Comparison of ENCODE assay signal across 8 mouse cellular contexts in the genomic region with DNA sequence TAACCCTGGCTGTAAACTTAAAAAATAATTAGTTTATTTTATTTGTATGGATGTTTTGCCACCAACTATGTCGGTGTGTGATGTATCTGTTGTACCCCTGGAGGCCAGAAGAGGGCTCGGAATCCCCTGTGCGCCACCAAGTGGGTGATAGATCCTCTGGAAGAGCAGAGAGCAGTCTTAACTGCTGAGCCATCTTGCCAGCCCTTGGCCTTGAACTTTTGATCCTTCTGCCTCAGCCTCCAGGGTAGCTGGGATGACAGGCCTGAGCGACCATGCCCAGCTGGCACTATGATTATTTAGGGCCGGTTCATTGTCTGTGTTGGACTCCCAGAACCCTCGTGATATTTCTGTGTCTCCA. TPM values are rescaled to one million over a fixed set of nuclear protein-coding genes. Genes with fewer than 3 reads are reported as not detected.
DNase-seq lines count a peak whose midpoint lies in the region; ATAC-seq lines count a peak whose summit lies in the region.

No protein-coding gene starts in this region.

- ATAC-seq in forebrain, embryonic 15.5 days (replicated peaks), result peak; percentile 53
- ATAC-seq in hindbrain, embryonic 14.5 days (ENCODE audit: low FRiP score), result 0 out of 2 replicates have a peak, but pooled peaks have one; percentile 25
- ATAC-seq in liver, embryonic 11.5 days (replicated peaks; ENCODE audit: low FRiP score), result peak; percentile 78
- ATAC-seq in monocyte, adult 5-6 weeks (replicated peaks; ENCODE audit: insufficient number of reproducible peaks, low FRiP score, low TSS enrichment, poor library complexity, severe bottlenecking), result peak; percentile 60

- no peak overlapping the region for H3K9ac ChIP-seq in forebrain, embryonic 15.5 days (replicated peaks)
- H3K9ac ChIP-seq in hindbrain, embryonic 14.5 days, result no peak overlapping the region
- no peak overlapping the region for H3K9ac ChIP-seq in liver, embryonic 11.5 days (ENCODE audit: low read depth, low read length)

- H3K4me2 ChIP-seq in forebrain, embryonic 15.5 days (replicated peaks), result peak overlapping the region; percentile 67
- H3K4me2 ChIP-seq in hindbrain, embryonic 14.5 days (replicated peaks), result peak overlapping the region; percentile 59
- H3K4me2 ChIP-seq in liver, embryonic 11.5 days, result peak overlapping the region; percentile 80

- WGBS in forebrain, embryonic 15.5 days, result 20% methylated on average over 6 of the region's 6 CpGs
- 25% methylated on average over 6 of the region's 6 CpGs for WGBS in hindbrain, embryonic 14.5 days
- 20% methylated on average over 6 of the region's 6 CpGs for WGBS in liver, embryonic 11.5 days

- H3K36me3 ChIP-seq in forebrain, embryonic 15.5 days, result no peaks in the 10 kb centered on the region
- H3K36me3 ChIP-seq in hindbrain, embryonic 14.5 days (replicated peaks; ENCODE audit: control insufficient read depth, insufficient read depth), result no peaks in the 10 kb centered on the region
- H3K36me3 ChIP-seq in liver, embryonic 11.5 days (ENCODE audit: control insufficient read depth, insufficient read depth, low read length), result no peaks in the 10 kb centered on the region

- DNase-seq in right cerebral cortex, postnatal 10 days (ENCODE audit: low spot score in 2 of 2), result peak; percentile 74 to 83
- no peak for DNase-seq in right cerebral cortex, postnatal 36 days (ENCODE audit: low spot score in 2 of 2)
- peak; percentile 63 for DNase-seq in cerebellum, adult 11-12 months
- peak; percentile 61 for DNase-seq in hindbrain, embryonic 14.5 days (ENCODE audit: low spot score)
- DNase-seq in liver, embryonic 11.5 days (ENCODE audit: low spot score), result peak; percentile 55
- DNase-seq in thymus, adult 18-20 months, result peak; percentile 41 to 62

- no peaks in the 10 kb centered on the region for H3K27me3 ChIP-seq in forebrain, embryonic 15.5 days
- H3K27me3 ChIP-seq in hindbrain, embryonic 14.5 days (ENCODE audit: control insufficient read depth, insufficient read depth, low read length), result no peaks in the 10 kb centered on the region
- no peaks in the 10 kb centered on the region for H3K27me3 ChIP-seq in liver, embryonic 11.5 days (replicated peaks; ENCODE audit: control insufficient read depth, insufficient read depth, low read length)

- H3K9me3 ChIP-seq in forebrain, embryonic 15.5 days, result no peaks in the 10 kb centered on the region
- H3K9me3 ChIP-seq in hindbrain, embryonic 14.5 days (ENCODE audit: control insufficient read depth, low read length), result no peaks in the 10 kb centered on the region
- no peaks in the 10 kb centered on the region for H3K9me3 ChIP-seq in liver, embryonic 11.5 days (ENCODE audit: control insufficient read depth, low read length)

- H3K27ac ChIP-seq in forebrain, embryonic 15.5 days (replicated peaks), result peak overlapping the region; percentile 95
- peak overlapping the region; percentile 93; the same call in 1 of the 2 replicates for H3K27ac ChIP-seq in hindbrain, embryonic 14.5 days
- peak overlapping the region; percentile 82 for H3K27ac ChIP-seq in liver, embryonic 11.5 days (ENCODE audit: low read depth, low read length)

- peaks cover 12% of the 10 kb centered on the region for H3K4me1 ChIP-seq in forebrain, embryonic 15.5 days
- H3K4me1 ChIP-seq in hindbrain, embryonic 14.5 days (replicated peaks; ENCODE audit: control insufficient read depth, insufficient read depth, low read length), result peaks cover 8% of the 10 kb centered on the region; the same call in 1 of the 2 replicates
- peaks cover 7% of the 10 kb centered on the region for H3K4me1 ChIP-seq in liver, embryonic 11.5 days (replicated peaks; ENCODE audit: control insufficient read depth, insufficient read depth, low read length)

- H3K4me3 ChIP-seq in forebrain, embryonic 15.5 days, result peak overlapping the region; percentile 65; the same call in 1 of the 2 replicates
- H3K4me3 ChIP-seq in hindbrain, embryonic 14.5 days (replicated peaks; ENCODE audit: low read length), result peak overlapping the region; percentile 44
- H3K4me3 ChIP-seq in liver, embryonic 11.5 days (ENCODE audit: low read depth, low read length), result peak overlapping the region; percentile 68

RNA-seq across cellular contexts. Expression of a gene that starts 9.5 kb away (rescaled TPM):
- polyA plus RNA-seq in forebrain, embryonic 15.5 days (2015; fragmentation: Nextera tagmentation; extraction: Ambion mirVana), result 1.1 and 1.3 TPM in 2 replicates
- 0.50 and 0.93 TPM in 2 replicates for polyA plus RNA-seq in hindbrain, embryonic 14.5 days (2014; fragmentation: Nextera tagmentation; extraction: Ambion mirVana)
- 0.80 and 0.84 TPM in 2 replicates for polyA plus RNA-seq in liver, embryonic 11.5 days (2014; fragmentation: Nextera tagmentation; extraction: Ambion mirVana)
- 0.19 to 0.53 TPM (median 0.38 TPM) in 3 replicates for total RNA-seq in monocyte, adult 5-6 weeks (2017)

RNA-seq across cellular contexts. Expression of a gene that starts 14.4 kb away (rescaled TPM):
- 0.42 and 0.43 TPM in 2 replicates for polyA plus RNA-seq in forebrain, embryonic 15.5 days (2015; fragmentation: Nextera tagmentation; extraction: Ambion mirVana)
- polyA plus RNA-seq in hindbrain, embryonic 14.5 days (2014; fragmentation: Nextera tagmentation; extraction: Ambion mirVana), result 1.2 and 1.5 TPM in 2 replicates
- polyA plus RNA-seq in liver, embryonic 11.5 days (2014; fragmentation: Nextera tagmentation; extraction: Ambion mirVana), result 0.33 and 0.40 TPM in 2 replicates
- not detected in 3 replicates for total RNA-seq in monocyte, adult 5-6 weeks (2017)

RNA-seq across cellular contexts. Expression of a gene that starts 21.9 kb away (rescaled TPM):
- 6.4 and 8.3 TPM in 2 replicates for polyA plus RNA-seq in forebrain, embryonic 15.5 days (2015; fragmentation: Nextera tagmentation; extraction: Ambion mirVana)
- 7.9 and 8.9 TPM in 2 replicates for polyA plus RNA-seq in hindbrain, embryonic 14.5 days (2014; fragmentation: Nextera tagmentation; extraction: Ambion mirVana)
- 23.0 and 24.3 TPM in 2 replicates for polyA plus RNA-seq in liver, embryonic 11.5 days (2014; fragmentation: Nextera tagmentation; extraction: Ambion mirVana)
- 14.4 to 44.5 TPM (median 30.3 TPM) in 3 replicates for total RNA-seq in monocyte, adult 5-6 weeks (2017)

RNA-seq across cellular contexts. Expression of a gene that starts 35.1 kb away (rescaled TPM):
- polyA plus RNA-seq in forebrain, embryonic 15.5 days (2015; fragmentation: Nextera tagmentation; extraction: Ambion mirVana), result 13.8 and 14.3 TPM in 2 replicates
- 8.4 and 9.3 TPM in 2 replicates for polyA plus RNA-seq in hindbrain, embryonic 14.5 days (2014; fragmentation: Nextera tagmentation; extraction: Ambion mirVana)
- polyA plus RNA-seq in liver, embryonic 11.5 days (2014; fragmentation: Nextera tagmentation; extraction: Ambion mirVana), result 20.6 and 21.5 TPM in 2 replicates
- 14.3 to 26.8 TPM (median 14.9 TPM) in 3 replicates for total RNA-seq in monocyte, adult 5-6 weeks (2017)

RNA-seq across cellular contexts. Expression of a gene that starts 44.4 kb away (rescaled TPM):
- 95.7 and 106 TPM in 2 replicates for polyA plus RNA-seq in forebrain, embryonic 15.5 days (2015; fragmentation: Nextera tagmentation; extraction: Ambion mirVana)
- 156 and 193 TPM in 2 replicates for polyA plus RNA-seq in hindbrain, embryonic 14.5 days (2014; fragmentation: Nextera tagmentation; extraction: Ambion mirVana)
- polyA plus RNA-seq in liver, embryonic 11.5 days (2014; fragmentation: Nextera tagmentation; extraction: Ambion mirVana), result 39.3 and 44.4 TPM in 2 replicates
- total RNA-seq in monocyte, adult 5-6 weeks (2017), result 13.7 to 42.8 TPM (median 31.8 TPM) in 3 replicates

Comparison
In these comparisons a context has a peak if more than half of its experiments do, and no peak if none do; other contexts are left out.
1. DNase-seq: peak in right cerebral cortex, postnatal 10 days (2 of 2), cerebellum, adult 11-12 months (single experiment), hindbrain, embryonic 14.5 days (single experiment), liver, embryonic 11.5 days (single experiment) and thymus, adult 18-20 months (2 of 2); none in right cerebral cortex, postnatal 36 days (0 of 2).
2. ATAC-seq: peak in every context shown above with its lines; median percentile 78 in liver, embryonic 11.5 days; 60 in monocyte, adult 5-6 weeks; 53 in forebrain, embryonic 15.5 days; 25 in hindbrain, embryonic 14.5 days.
3. Peak in every context shown above with its lines, with median percentiles within 50 percentile points of each other: H3K27ac ChIP-seq, H3K4me2 ChIP-seq and H3K4me3 ChIP-seq.